Mouse (Mus musculus): ENCODE results near the gene Sfrp5.
A peak's percentile ranks its signal among the peaks of the same experiment; 100 is the strongest.

Sfrp5 gene

DNA sequence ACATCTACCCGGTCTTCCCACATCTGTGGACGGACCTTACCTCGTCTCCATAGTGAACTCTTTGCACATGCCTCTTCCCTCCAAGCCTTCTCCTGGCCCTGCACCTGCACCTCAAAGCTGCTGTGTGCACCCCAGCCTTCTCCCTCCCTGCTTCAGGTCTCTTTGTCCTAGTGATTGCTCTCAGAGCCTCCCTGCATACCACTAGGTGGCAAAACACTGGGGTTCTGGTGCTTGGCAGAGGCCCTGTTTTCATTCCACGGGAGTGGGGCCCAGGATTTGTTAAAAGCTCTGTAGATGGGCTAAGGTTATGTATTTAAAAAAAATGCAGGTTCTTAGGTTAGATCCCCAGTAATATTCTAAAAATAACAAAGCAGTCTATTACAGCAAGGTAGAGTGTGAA, 5.0 kb downstream of the Sfrp5 start:
- DNase-seq = no peak

DNA sequence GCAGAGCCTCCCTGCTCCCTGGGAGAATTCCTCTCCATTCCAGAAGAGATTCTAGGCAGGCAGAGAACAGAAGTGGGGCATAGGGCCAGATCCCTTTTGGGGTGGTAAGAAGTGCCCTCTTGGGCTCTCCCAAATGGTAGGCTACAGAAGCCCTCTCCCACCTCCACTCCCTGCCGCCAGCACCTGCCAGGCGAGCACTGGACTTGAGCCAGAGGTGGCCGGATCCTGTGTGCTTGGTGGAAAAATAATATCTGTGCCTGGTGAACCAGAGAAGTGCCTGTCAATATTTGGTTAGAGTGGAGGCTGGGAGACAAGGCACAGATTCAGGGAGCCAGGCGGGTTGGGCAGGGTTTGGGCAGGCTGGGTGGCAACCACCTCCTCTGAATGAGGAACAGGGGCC, 5.7 kb downstream of the Sfrp5 start:
- DNase-seq = peak; percentile 41 to 60

DNA sequence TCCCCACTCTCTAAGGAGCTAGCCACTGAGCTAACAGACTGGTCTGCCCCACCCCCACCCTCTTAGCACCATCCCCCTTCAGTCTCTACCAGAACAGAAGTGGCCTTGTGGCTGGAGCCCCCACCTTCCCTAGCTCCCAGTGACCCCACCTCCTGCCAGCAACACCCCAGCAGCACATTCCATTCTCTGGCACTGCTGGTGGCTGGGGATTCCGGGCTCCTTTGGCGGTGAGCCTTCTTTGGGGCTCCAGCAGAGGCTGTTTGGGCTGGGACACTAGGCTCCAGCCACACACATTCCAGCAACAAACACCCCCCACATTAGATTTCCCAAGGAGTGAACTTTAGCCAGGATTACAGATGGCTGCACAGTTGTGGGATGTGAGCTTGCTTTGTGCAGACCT, 8.7 kb downstream of the Sfrp5 start:
- DNase-seq = no peak

DNA sequence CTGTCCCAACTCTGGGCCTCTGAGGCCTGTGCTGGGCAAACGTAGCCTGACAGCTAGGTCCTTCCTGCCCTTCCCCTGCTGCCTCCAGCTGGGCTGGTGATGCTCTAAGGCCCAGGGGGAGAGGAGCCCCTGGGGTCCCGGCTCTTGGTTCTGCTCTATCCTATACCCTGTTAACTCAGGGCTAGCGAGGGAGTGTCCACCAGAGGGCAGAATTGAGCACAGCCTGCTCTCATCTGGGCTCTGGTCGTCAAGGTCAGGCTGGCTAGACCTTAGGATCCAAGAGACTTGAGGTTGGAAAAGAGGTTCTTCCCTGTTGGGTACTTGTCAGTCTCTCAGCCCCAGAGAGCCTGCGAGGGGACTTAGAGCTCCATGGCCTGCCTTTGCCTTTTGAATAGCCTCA, 11.6 kb downstream of the Sfrp5 start:
- DNase-seq = peak; percentile 81 to 88

DNA sequence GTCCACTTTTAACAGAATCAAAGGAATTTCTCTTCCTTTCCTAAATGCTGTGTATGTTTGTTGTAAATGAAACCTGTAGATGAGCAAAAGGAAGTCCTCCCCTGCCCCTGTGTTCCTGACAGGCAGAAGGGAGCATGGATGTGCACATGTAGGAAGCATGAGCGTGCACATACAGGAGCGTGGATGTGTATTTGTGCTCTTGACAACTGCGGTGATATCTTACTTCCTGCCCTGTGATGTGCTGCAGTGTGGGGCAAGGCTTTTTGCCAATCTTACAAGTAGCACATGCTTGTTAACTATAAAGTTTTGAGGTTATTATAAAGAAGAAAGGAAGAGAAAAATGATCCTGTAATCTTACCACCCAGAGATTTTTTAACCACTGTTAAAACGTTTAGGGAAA, 12.3 kb downstream of the Sfrp5 start:
- DNase-seq = no peak

DNA sequence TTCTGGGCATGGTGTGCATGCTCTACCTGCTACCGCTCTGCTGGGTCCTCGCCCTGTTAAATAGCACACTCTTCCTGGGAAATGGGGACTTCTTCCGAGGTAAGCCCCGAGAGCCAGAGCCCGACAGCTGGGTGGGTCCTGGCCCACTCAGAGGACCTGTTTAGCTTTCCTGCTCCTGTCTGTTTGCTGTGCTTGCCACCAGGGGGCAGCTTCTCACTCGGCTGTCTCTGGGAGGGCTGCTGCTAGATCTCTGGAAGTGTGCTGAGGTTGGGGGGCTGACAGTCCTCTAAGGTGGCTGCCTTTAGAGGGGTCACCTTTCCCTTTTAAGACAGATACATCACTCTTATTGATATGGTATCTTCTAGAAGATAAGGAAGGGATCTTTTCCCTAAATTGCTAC, 19.4 kb downstream of the Sfrp5 start:
- peak; percentile 45 to 63 for DNase-seq

DNA sequence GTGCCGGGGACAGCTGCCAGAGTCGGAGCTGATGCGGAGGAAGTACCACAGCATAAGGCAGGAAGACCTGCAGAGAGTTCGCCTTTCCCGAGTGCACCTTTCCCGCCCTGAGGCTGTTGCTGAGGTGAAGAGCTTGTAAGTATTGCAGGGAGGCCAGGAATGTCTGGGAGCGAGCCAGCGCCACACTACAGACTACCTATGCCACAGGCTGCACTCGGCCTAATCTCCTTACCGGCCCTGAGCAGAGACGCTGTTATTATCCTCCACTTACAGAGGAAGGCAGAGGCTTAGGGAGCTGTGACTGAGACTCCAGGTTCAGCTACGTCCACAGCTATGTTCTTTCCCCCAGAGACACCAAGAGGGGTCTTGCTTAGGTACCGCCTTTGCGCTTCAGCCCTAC, 22.7 kb downstream of the Sfrp5 start:
- no peak for DNase-seq

DNA sequence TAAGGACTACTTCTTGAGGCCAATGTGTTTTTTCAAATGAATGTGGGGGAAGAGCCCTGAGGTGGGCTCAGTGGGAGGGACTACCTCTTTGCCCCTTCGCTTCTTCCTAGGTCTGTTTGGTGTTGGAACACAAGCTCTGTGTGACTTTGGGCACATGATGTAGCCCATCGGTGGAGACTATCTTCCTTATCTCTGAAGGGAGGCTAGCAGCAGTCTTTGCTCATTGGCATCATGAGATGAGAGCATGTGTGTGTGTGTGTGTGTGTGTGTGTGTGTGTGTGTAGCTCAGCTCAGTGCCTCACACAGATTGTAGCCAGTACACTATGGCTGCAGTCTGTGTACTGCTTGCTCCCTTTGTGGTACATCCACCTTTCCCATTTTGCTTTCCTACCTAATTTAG, 24.6 kb downstream of the Sfrp5 start:
- no peak for DNase-seq

DNA sequence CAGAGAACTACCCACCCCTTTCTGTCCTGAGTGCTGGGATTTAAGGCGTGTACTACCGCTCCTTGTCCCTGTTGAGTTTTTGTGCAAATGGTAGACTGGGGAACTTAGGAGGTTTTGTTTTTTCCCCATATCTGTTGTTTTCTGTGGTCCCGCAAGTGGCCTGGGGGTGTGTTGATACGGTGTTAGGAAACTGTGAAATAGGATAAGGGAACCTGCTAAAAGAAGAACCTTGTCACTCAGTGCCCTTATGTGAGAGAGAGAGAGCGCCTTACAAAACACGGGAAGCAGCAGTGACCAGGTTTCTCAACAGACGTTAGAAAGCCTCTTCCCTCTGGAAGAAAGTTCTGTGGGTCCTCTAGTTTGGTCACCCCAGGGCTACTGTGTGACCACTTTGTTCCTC, 25.2 kb downstream of the Sfrp5 start:
- DNase-seq = no peak

DNA sequence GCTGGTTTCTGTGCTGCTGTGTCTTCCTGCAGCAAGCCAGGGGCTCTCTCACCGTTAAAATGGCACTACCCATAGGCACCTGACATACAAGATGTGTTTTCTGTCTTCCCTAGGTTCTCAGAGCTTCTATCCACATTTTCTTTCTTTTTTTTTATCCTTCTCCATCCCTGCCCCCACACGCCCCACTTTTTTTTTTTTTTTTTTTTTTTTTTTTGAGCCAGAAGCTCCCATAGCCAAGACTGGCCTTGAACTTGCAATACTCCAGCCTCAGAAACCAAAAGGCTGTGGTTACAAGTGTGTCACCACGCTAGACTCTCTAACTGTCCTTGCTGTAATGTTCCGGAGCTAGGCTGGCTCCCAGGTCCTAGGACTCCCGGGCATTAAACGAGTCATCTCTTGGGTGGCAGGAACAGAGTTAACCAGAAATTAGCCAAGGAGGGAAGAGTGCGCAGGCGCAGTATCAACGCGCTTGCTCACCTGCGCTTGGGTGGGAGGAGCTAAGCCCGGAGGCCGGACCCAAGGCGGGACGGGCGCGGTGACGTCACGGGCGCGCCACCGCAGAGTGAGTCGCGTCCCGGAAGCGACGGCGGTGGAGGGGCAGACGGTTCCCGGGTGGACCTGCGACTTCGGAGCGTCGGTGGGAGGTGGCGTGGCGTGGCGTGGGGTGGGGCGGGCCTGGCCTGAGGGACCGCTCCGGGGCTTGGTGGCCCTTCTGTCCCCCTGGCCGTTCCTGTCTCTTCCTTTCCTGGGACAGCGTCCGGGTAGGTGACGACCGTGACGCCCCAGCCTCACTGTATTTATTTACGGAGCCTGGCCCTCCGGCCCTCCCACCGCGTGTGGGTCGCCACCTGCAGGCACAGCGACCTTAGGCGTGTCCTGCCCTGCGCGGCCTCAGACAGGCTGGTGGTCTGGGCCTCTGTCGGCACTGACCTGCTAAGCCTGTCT, 31.8 kb downstream of the Sfrp5 start:
- DNase-seq = peak; percentile 97 to 98

DNA sequence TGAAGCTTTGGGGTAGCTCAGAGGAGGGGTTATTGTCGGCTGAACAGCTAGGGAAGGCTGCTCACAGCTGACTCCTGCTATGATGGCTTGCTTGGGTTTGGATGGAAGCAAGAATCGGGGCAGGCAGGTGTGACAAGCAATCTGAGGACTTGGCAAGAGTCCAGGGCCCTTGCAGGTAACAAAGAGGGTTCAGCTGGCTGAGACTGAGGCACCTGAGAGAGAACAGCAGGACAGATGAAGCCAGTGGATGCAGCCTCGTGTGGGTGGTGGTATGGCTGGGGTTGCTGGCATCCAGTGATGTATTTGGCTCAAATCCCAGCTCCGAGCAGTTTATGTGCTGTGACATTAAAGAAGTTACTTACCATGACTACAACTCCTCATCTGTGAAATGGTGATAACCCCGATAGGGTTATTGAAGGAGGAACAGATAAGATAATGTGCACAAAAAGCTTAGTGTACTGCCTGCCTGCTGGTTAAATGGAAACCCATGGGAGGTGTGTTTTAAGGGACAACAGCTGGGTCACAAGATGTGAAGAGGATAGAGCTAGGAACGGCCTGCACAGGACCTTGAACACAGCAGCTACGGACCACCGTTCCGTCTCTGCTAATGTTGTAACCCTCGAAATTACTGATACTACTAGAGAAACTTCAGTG, 32.6 kb downstream of the Sfrp5 start:
- DNase-seq = peak; percentile 31 to 55

DNA sequence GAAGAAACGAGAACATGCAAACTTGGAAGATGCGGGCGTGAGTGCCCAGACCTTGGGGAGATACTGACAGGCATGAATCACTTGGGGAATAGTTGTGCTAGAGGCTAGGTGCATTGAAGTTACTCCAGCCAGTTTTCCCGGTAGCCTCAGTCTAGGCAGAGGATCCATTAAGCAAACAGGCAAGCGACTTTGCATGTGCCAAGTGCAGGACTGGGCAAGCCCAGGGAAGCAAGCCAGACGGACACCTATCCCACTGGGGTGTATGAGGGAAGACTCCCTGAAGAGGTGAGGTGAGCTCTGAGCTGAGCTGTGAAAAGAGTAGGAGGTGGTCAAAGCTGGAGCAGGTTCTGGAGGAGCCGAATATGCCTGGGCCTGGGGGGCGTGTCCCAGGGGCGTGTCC, 34.6 kb downstream of the Sfrp5 start:
- no peak for DNase-seq

DNA sequence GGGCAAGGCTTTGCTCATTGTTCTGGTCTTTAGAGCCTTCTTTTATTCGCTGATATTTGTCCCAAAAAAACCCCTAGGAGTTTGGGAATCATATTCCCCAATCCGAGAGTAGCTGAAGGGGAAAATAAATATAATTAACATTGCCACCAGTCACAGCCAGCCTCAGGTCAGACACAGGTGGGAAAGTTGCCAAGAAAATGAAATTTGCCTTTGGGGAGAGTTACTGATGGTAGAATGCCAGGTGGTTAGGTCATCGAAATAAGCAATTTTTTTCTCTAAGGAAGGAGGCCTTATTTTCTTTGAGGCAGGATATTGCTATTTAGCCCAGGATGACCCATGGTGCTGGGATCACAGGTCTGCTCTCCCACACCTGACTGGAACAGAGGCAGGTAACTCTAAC, 35.3 kb downstream of the Sfrp5 start:
- no peak for DNase-seq

DNA sequence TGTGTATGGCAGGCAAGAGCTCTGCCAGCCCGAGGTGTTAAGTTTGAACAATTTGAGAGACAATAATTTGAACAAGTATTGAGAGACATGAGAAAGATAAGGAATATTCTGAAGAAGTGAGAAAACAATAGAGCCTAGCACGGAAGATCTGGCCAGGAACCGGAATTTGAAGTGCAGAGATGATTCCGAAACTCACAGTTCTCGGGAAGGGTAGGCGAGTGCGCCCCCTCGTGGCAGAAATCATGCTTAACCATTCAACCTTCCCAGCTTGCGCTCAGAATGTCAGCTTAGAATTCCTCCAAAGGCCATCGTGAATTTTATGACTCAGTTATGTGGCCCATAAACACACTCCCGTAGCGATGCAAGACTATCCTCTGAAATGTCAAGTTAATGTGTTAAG, 35.9 kb downstream of the Sfrp5 start:
- peak; percentile 93 to 97 for DNase-seq

DNA sequence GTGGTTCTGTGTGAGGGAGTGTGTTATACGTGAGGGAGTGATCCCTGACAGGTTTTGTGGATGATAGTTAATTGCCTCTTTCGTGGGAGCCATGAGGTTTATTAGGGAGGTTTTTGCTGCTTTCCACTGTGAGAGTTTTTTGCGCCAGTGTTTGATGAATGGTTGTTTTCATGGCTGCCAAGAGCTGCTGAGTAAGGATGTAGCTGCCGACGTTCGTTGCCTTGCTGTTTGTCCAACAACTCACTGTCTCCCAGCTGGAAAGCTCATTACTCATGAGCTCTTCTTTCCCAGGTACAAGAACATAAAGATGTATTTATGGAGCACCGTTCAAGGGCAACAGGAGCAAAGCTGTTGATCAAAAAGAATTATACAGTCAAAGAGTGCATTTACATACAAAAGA, 37.9 kb downstream of the Sfrp5 start:
- no peak for DNase-seq

DNA sequence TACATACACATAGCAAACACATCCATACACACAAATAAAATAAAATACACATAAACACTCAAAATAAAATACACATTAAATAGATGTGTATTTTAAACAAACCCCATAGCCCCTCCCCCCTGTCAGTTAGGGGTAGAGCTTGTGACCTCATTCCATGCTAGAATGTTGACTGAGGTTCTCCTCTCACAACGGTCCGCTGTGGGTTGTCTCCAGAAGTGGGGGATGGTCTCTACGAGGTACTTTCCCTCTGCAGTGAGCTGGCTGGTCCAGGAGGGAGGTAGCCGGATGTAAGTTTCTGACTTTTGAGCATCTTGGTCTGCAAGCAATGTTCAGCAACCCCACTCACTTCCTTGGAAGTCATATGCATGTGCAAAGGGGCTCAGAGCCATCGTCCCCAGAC, 38.3 kb downstream of the Sfrp5 start, which contains the start of gene Zfyve27:
Gene Zfyve27, plus strand, starts transcription at position 188 of the 400 bp plus-strand sequence.
- no peak for DNase-seq

DNA sequence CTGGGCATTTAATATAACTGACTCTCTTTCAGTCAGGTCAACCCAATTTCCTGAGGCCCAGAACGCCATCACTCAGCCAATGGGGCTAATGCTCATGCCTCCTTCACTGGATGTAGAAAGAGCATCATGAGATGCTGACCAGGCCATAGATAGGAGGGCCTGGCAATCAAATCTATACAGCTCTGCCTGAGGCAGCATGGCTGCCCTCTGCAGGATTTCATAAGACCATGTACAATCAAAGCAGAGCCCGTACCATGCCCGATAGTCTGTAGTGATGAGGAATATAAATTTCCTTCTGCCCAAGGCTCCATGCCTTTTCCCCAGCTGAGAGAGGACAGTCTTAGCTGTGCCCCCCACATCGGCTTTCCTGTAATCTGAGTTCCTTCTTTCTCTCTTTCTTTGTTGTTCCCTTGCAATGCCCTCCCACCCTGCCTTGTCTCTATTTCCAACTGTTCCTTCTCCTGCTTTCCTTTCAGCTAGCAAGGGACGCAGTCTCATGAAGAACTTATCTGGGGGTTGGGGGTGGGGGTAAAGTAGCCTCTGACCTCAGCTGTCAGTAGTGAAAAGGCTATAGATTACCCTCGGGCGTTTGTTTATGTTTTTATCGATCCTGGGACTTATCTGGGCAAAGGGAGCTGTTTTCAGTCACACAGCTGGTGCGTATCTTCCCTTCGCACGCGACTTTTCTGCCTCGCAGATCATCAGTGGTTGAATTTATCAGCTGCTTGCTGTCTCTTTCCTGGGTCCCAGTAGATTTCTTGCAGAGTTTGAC, 43.6 kb downstream of the Sfrp5 start:
- DNase-seq = no peak

DNA sequence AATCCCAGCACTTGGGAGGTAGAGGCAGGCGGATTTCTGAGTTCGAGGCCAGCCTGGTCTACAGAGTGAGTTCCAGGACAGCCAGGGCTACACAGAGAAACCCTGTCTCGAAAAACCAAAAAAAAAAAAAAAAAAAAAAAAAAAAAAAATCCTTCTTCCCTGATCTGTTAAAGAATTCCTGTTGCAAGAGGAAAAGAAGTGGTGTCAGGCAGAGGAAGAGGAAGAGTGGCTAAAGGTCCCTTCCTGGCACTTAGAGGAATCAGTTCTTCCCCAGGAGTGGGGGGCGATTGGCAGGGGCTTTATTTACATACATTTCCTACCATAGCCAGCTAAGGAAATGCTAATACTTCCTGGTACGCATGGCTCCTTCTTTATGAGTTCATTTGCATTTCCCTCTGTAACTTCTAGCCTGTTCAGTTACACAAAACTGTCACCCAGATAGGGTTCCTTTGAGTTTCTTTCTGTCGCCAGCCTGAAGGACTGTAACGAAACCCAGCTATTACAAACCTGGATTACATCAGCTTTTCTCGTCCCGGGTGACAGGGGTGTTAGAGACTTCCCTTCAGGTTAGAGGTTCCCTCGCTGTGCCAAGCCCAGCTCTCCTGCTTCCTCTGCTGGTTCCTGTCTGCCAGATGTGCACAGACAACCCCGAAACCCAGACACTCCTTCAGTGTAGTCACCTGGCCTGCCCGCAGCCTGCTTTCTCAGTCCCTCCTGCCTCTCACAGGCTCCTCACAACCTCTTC, 44.4 kb downstream of the Sfrp5 start:
- DNase-seq = no peak

DNA sequence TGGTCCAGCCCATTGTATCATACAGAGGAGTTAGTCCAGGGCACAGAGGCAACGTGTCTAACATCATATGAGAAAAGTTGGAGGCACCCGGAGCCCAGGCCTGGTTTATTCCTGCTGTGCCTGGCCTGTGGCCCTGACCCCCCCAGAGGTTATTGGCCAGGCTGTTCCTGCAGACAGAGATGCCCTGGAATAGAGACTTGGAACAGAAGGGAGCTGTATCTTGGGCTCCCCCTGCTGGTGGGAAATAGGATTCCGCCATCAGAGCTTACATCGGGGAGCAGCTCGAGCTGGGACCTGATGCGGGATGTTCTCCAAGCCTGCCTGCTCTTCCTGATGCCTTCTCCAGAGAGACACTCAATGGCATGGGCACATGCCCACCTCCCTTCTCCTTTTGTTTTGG, 50.1 kb downstream of the Sfrp5 start:
- DNase-seq = peak; percentile 94

DNA sequence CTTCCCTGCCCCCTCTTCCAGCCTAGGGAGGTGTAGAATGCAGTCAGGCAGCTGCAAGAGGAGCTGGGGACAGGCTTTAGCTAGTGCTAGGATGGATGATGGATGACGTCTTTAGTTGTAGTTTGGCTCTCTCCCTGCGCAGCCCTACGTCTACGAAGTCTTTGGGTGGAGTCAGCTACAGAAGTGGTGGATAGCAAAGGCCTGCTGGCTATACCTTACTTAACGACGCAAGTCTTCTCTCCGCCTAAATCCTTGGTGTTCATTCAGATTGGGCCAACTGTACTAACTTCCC, 53.5 kb downstream of the Sfrp5 start:
- DNase-seq = no peak
